Mouse (Mus musculus) lung, embryonic 15.5 days (tissue): ENCODE data around the gene Diras2. TPM values are rescaled to one million over a fixed set of nuclear protein-coding genes. Genes with fewer than 3 reads are reported as not detected.

Experiments used
- ATAC-seq: fragments of 200-750 bp; cut with Nextera tagmentation; 2 replicates; pipeline ENCODE4 v1.8.0; 2017; ENCODE audit warnings: moderate number of reproducible peaks, borderline replicate concordance; ENCODE audit not compliant: low FRiP score, low TSS enrichment; ENCODE audit errors: extremely low read depth
- H3K27ac ChIP-seq: fragments of 300-500 bp; sonication (generic); 2 replicates; pipeline ENCODE4 v1.5.1; 2015; ENCODE audit warnings: moderate library complexity, mild to moderate bottlenecking, inconsistent platforms
- H3K27me3 ChIP-seq: fragments of 300-500 bp; sonication (generic); 2 replicates; pipeline ENCODE4 v1.6.1; 2015; ENCODE audit warnings: inconsistent platforms
- H3K36me3 ChIP-seq: fragments of 300-500 bp; sonication (generic); 2 replicates; pipeline ENCODE4 v1.6.1; 2015; ENCODE audit warnings: inconsistent platforms
- H3K4me1 ChIP-seq: fragments of 300-500 bp; sonication (generic); 2 replicates; pipeline ENCODE4 v1.6.1; 2015; ENCODE audit warnings: inconsistent platforms
- H3K4me2 ChIP-seq: fragments of 300-500 bp; sonication (generic); 2 replicates; pipeline ENCODE4 v1.6.1; 2015; ENCODE audit warnings: inconsistent platforms, mild to moderate bottlenecking, moderate library complexity
- H3K4me3 ChIP-seq: fragments of 300-500 bp; sonication (generic); 2 replicates; pipeline ENCODE4 v1.5.1; 2015; ENCODE audit warnings: mild to moderate bottlenecking, inconsistent platforms
- H3K9ac ChIP-seq: fragments of 300-500 bp; sonication (generic); 2 replicates; pipeline ENCODE4 v1.6.1; 2015; ENCODE audit warnings: inconsistent platforms
- H3K9me3 ChIP-seq: fragments of 300-500 bp; sonication (generic); 2 replicates; pipeline ENCODE4 v1.6.1; 2016; ENCODE audit warnings: inconsistent platforms
- WGBS: fragments of 180-500 bp; shearing (Covaris S2); methylation state at CpG from one replicate; pipeline ENCODE4 v1.1.7; 2015; 5-methylcytosine and 5-hydroxymethylcytosine counted together
- polyA plus RNA-seq: library from polyadenylated mRNA; unstranded; fragments of >200 nt; fragmentation: Nextera tagmentation; extraction: Ambion mirVana; gene quantifications from 2 replicates; pipeline ENCODE4 v1.2.1, GENCODE M21; 2015

Gene Diras2
- polyA plus RNA-seq, 1 experiment from 2014 or later, result 0.36 TPM

DNA sequence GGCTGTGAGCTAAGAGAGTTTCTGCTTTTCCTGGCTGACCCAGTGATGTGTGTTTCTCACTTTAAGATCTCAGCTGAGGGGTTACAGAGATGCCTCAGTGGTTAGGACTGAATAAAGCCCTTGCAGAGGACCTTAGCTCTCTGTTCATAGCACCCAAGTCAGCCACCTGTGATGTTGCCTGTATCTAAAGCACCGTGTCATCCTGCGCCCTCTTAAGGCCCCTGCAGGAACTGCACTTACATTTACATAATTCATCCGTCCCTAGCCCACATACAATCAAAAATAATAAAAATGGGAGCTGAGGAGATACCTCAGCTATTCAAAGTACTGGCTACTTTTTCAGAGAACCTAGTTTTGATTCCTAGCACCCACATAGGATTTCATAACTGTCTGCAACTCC lies 54.9 kb downstream of the Diras2 start:
- Histone ChIP-seq H3K9ac (no peak overlapping the region), H3K4me3 (no peak overlapping the region), H3K4me1 (no peaks in the 10 kb centered on the region), H3K27ac (no peak overlapping the region), H3K4me2 (no peak overlapping the region), H3K27me3 (no peaks in the 10 kb centered on the region), H3K36me3 (no peaks in the 10 kb centered on the region), H3K9me3 (no peaks in the 10 kb centered on the region)
- ATAC-seq, result no peak
- WGBS, result 53% methylated on average over 3 of the region's 3 CpGs

DNA sequence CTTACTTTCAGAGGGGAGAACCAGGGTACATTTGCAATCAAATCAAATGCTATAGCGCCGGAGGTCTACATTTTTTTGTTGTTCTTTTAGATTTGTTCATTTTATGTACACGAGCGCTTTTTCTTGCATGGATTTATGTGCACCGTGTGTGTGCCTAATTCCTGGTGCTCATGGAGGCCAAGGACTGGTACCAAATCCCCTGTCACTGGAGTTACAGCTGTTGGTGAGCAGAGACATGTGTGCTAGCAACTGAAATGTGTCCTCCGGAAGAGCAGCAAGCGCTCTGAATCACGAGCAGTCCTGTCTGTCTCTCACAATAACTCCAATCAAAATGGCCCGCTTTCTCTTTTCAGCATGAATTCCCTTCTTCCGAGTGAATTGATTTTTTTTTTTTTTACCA lies 55.8 kb downstream of the Diras2 start:
- peak; percentile 52; the same call in 1 of the 2 replicates for ATAC-seq
- H3K27ac ChIP-seq, result peak overlapping the region; percentile 30; the same call in 1 of the 2 replicates
- H3K4me1 ChIP-seq, result no peaks in the 10 kb centered on the region
- no peak overlapping the region for H3K4me2 ChIP-seq
- no peaks in the 10 kb centered on the region for H3K36me3 ChIP-seq
- no peaks in the 10 kb centered on the region for H3K9me3 ChIP-seq
- 55% methylated on average over 10 of the region's 10 CpGs for WGBS
- H3K4me3 ChIP-seq, result no peak overlapping the region
- H3K27me3 ChIP-seq, result no peaks in the 10 kb centered on the region
- H3K9ac ChIP-seq, result no peak overlapping the region

DNA sequence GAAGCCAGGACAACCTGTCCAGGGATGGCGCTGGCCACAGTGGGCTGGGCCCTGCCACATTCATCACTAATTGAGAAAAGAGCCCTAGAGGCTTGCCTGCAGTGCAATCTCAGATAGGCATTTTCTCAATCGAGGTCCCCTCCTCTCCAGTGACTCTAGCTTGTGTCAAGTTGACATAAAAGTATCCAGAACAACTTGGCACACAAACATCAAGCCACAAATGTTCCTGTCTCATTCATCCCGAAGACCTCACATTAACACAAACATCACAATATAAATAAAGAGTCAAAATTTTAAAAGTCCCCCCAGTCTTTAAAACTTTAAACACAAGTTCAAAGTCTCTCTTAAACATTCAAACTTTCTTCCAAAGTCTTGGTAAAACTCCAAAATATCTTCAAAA lies 56.3 kb downstream of the Diras2 start:
- WGBS, result 51% methylated on average over 3 of the region's 3 CpGs
- ATAC-seq, result peak; percentile 52; the same call in 1 of the 2 replicates
- H3K9me3 ChIP-seq, result no peaks in the 10 kb centered on the region

DNA sequence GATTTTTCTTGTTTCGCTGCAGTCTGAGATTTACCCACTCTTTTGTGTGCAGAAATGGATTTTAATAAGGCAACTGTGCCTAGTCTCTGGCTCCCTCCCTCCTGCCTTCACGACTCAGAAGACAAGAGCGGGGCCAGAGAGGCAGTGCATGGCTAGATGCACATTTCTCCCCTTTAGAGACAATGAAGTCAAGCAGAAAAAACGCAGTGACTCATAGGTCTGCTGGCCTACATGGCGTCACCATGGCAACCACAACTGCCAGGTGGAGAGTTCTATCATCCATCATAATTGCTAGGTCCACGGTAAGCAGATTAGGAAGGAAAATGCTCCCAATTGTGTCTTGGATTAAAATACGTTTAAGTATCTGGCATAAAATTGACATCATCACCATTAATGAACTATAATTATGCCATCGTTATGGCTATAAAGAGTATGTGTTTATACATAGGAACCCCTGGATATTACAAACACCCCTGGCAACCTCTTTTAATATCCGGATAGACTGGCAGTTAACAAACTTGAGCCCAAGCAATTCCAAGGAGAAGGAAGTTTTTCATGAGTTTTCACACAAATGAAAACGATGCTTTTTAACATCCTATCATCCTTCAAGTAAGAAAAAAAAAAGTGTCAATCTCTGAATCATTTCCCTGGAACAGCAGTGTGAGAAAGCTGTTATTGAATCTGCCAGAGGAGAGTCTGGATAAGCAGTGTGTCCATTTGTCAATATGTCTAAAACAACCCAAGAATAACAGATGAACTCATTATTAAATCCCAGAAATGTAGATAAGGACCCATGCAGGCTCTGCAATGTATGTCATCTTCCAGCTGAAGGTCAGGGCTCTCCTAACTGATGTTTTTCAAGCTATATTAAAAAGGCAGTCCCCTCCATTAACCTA lies 61.0 kb downstream of the Diras2 start:
- no peak overlapping the region for H3K4me2 ChIP-seq
- no peak for ATAC-seq
- no peaks in the 10 kb centered on the region for H3K27me3 ChIP-seq
- H3K36me3 ChIP-seq, result no peaks in the 10 kb centered on the region
- H3K4me1 ChIP-seq, result no peaks in the 10 kb centered on the region
- 40% methylated on average over 10 of the region's 10 CpGs for WGBS
- no peak overlapping the region for H3K9ac ChIP-seq
- H3K27ac ChIP-seq, result no peak overlapping the region
- H3K9me3 ChIP-seq, result no peaks in the 10 kb centered on the region
- no peak overlapping the region for H3K4me3 ChIP-seq

More for the DNA sequence above, 56.3 kb downstream of the Diras2 start:
- H3K36me3 ChIP-seq, result no peaks in the 10 kb centered on the region
- no peak overlapping the region for H3K9ac ChIP-seq
- no peaks in the 10 kb centered on the region for H3K4me1 ChIP-seq
- H3K4me2 ChIP-seq, result no peak overlapping the region
- no peaks in the 10 kb centered on the region for H3K27me3 ChIP-seq
- peak overlapping the region; percentile 51 for H3K27ac ChIP-seq
- no peak overlapping the region for H3K4me3 ChIP-seq

DNA sequence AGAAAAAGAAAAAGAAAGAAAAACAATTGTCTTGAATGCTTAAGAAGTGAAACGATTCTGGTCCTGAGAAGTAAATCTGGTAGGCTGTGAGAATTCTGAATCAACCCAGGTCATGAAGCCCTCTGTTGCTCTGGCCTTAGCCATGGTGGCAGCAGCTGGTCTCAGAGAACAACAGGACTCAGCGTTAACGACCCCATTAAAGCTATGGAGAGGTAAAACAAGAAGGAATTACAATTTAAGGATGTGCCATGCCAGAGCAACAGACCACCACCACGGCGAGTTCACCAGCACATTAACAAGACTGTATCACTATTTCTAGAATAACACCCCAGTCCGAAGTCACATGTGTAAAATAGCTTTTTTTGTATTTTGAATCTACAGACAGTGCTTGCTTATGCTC lies 65.9 kb downstream of the Diras2 start:
- no peak overlapping the region for H3K4me3 ChIP-seq
- no peak overlapping the region for H3K4me2 ChIP-seq
- H3K9ac ChIP-seq, result no peak overlapping the region
- H3K27me3 ChIP-seq, result no peaks in the 10 kb centered on the region
- no peaks in the 10 kb centered on the region for H3K9me3 ChIP-seq
- H3K36me3 ChIP-seq, result no peaks in the 10 kb centered on the region
- no peak overlapping the region for H3K27ac ChIP-seq
- no peak for ATAC-seq
- WGBS, result 74% methylated on average over 6 of the region's 6 CpGs
- no peaks in the 10 kb centered on the region for H3K4me1 ChIP-seq

DNA sequence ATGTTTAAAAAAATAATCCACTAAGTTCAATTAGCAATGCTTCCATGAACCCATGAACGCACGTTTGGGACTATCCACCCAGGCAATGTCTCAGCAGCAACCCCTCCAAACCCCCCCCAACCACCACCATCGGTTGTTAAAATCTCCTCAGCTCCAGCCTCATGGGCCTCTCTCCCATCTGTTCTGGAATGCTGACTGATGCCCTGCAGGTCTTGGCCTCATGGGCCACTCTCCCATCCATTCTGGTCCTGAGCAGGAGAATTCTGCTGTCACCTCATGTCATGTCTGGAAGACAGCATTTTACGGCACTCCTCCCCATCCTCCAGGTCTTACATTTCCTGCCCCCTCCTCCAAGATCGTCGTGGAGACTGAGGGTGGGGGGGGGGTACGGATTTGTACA lies 71.1 kb downstream of the Diras2 start:
- H3K36me3 ChIP-seq, result no peaks in the 10 kb centered on the region
- H3K27ac ChIP-seq, result no peak overlapping the region
- H3K4me3 ChIP-seq, result no peak overlapping the region
- H3K4me1 ChIP-seq, result no peaks in the 10 kb centered on the region
- no peaks in the 10 kb centered on the region for H3K9me3 ChIP-seq
- H3K4me2 ChIP-seq, result no peak overlapping the region
- no peak overlapping the region for H3K9ac ChIP-seq
- WGBS, result 58% methylated on average over 7 of the region's 7 CpGs
- H3K27me3 ChIP-seq, result no peaks in the 10 kb centered on the region
- no peak for ATAC-seq

DNA sequence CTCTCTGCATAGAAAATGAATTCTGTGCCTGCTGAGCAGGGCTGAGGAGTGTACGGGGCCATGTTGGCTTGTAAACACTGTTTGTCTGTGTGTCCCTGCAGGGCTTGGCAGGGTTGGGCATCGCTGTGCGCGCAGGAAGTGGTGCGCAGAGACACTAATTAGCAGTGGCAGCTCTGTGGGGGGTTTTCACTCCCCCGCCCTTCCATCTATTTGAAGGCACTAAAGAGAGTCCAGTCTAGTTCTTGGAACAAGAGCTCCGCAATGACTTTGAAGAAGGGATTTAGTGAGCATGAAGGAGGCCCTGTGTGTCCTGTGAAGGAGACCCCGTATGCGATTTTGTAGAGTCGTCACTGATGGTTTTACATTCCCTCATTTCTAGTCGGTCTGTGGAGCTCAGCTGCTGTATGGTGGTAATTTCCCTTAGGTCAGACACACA lies 73.2 kb downstream of the Diras2 start:
- ATAC-seq, result no peak
- Histone ChIP-seq H3K4me3 (no peak overlapping the region), H3K27ac (no peak overlapping the region), H3K36me3 (no peaks in the 10 kb centered on the region), H3K27me3 (no peaks in the 10 kb centered on the region), H3K9me3 (no peaks in the 10 kb centered on the region), H3K4me1 (no peaks in the 10 kb centered on the region), H3K4me2 (no peak overlapping the region), H3K9ac (no peak overlapping the region)
- WGBS, result 76% methylated on average over 11 of the region's 11 CpGs

DNA sequence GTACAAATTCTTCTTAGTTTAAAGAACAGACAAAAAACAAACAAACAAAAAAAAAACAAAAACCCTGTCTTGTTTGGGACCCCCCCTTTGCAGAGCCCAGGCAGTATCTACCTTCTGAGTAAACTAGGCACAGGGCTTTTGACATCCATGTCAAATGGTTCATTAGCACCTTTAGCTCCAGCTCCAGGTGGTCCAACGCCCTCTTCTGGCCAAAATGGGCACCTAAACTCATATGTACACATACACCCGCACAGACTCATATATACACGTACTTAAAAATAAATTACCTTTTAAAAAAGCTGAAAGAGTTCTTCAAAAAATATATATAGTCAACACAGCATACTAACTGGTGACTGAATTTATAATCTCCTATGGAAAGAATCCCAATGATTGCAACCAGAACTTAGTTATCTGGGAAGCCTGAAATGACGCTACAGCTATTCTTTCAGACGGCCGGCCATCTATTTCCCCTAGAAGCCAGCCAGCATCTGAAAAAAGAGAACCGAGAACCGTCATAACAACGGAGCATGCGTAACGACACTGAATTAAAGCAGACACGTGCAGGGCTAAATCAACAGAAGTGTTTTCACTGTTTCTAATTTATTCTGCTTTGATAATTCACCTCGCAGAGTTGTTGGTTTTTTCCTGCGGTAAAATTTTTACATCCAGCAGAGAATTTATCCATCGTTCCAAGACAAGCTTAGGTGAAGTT lies 73.7 kb downstream of the Diras2 start:
- Histone ChIP-seq H3K27me3 (no peaks in the 10 kb centered on the region), H3K36me3 (no peaks in the 10 kb centered on the region), H3K4me1 (no peaks in the 10 kb centered on the region), H3K27ac (no peak overlapping the region), H3K4me3 (no peak overlapping the region), H3K9ac (no peak overlapping the region), H3K9me3 (no peaks in the 10 kb centered on the region), H3K4me2 (no peak overlapping the region)
- no peak for ATAC-seq
- WGBS, result 81% methylated on average over 15 of the region's 15 CpGs

DNA sequence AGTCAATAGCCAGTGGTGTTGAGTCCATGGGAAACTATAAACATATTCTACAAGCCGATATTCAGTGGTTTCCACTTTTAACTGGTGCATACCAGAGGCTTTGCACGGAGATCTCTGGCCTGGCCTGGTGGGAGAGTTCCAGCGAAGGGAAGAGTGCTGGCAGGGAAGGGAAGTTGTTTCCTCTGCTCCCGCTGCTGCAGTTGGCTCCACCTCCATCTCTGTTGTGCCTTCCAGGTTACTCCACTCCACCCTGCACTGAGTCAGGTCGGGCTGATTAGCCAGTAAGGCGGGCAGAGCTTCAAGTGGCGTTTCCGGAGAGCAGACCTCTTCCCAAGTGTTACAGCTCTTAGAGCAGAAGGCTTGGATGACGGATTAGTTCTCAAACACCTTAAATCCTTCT lies 75.8 kb downstream of the Diras2 start:
- H3K36me3 ChIP-seq, result no peaks in the 10 kb centered on the region
- no peak overlapping the region for H3K9ac ChIP-seq
- peaks cover 7% of the 10 kb centered on the region; the same call in 1 of the 2 replicates for H3K4me1 ChIP-seq
- no peak overlapping the region for H3K4me2 ChIP-seq
- no peaks in the 10 kb centered on the region for H3K9me3 ChIP-seq
- no peak for ATAC-seq
- no peaks in the 10 kb centered on the region for H3K27me3 ChIP-seq
- no peak overlapping the region for H3K27ac ChIP-seq
- no peak overlapping the region for H3K4me3 ChIP-seq
- 26% methylated on average over 9 of the region's 9 CpGs for WGBS

DNA sequence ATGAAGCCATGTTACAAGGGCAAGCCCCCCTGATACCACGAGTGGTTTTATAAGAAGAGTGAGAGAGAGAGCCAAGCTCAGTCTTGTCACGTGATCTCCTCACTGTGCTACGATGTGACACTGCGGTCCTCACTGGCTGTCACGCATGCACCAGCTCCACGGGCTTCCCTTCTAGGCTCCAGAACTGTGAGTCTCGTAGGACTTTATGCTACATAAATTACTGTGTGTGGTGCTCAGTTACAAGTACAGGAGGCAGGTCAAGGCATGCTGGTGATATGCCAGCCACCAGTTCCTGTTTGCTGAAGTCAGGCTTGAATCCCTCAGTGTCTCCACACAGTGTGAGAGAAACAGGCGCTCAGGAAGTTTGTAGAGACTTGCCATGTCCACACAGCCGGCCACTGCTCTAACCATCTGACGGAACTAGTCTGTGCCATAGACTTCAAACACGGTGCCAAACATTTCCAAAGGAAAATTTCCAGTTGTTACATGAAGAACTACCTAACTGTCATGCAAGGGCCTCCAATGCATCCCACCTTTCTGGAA lies 76.3 kb downstream of the Diras2 start:
- H3K36me3 ChIP-seq, result no peaks in the 10 kb centered on the region
- H3K4me1 ChIP-seq, result peaks cover 7% of the 10 kb centered on the region; the same call in 1 of the 2 replicates
- H3K9me3 ChIP-seq, result no peaks in the 10 kb centered on the region
- no peak overlapping the region for H3K9ac ChIP-seq
- no peak overlapping the region for H3K4me2 ChIP-seq
- H3K27me3 ChIP-seq, result no peaks in the 10 kb centered on the region
- no peak overlapping the region for H3K27ac ChIP-seq
- WGBS, result 69% methylated on average over 11 of the region's 11 CpGs
- ATAC-seq, result no peak
- no peak overlapping the region for H3K4me3 ChIP-seq
